Mouse (Mus musculus): ENCODE results near the gene Slc12a7.

DNA sequence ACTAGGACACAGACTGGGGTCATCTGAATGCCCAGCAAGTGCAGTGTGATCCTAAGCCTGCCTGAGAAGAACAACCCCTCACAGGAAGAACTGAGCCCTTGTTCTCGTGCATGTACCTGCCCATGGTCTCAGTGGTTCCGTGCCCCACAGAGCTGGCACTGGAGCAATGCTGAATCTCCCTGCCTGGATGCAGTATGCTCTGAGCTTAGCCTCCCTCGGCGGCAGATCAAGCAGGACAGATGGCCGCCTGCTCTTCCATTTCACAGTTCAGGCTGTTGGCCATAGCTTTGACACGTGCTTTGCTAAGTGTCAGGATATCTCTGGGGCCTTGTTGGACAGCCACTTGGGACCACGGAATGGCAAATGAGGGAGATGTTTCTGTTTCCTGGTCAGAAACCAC lies 81.3 kb downstream of the Slc12a7 start:
- no peak for TF ChIP-seq POLR2A (IDR thresholded peaks at IDR 0.05; ENCODE audit: control insufficient read depth in 1 of 2, insufficient read depth in 1 of 2, low read depth in 1 of 2, low read length in 2 of 2, poor library complexity in 1 of 2)
- no peak for TF ChIP-seq MAFK (IDR thresholded peaks at IDR 0.05; ENCODE audit: borderline replicate concordance, low read depth, low read length)
- TF ChIP-seq ZNF384 (IDR thresholded peaks at IDR 0.05; ENCODE audit: low read depth, low read length), result no peak
- TF ChIP-seq ETS1 (IDR thresholded peaks at IDR 0.05; ENCODE audit: low read depth, low read length), result no peak

Measured in MEL (cell line).